Mouse (Mus musculus) ES-Bruce4 (cell line): Measurements from ENCODE around the gene Ppp1r12a. TPM values are rescaled to one million over a fixed set of nuclear protein-coding genes. Genes with fewer than 3 reads are reported as not detected.

ENCODE experiments used
- H3K27ac ChIP-seq: 2 replicates; pipeline ENCODE4 v1.5.1; 2012; ENCODE audit warnings: low read length, inconsistent platforms; ENCODE audit not compliant: insufficient read depth
- H3K27me3 ChIP-seq: 2 replicates; pipeline ENCODE4 v1.6.1; 2012; ENCODE audit warnings: mild to moderate bottlenecking, low read length, inconsistent platforms; ENCODE audit not compliant: control insufficient read depth, poor library complexity, insufficient read depth, severe bottlenecking
- H3K36me3 ChIP-seq: 2 replicates; pipeline ENCODE4 v1.6.1; 2012; ENCODE audit warnings: inconsistent platforms, mild to moderate bottlenecking, low read length, moderate library complexity; ENCODE audit not compliant: control insufficient read depth, poor library complexity, insufficient read depth, severe bottlenecking
- H3K4me1 ChIP-seq: one replicate; pipeline ENCODE4 v1.8.1; 2011; ENCODE audit warnings: low read length; ENCODE audit not compliant: control insufficient read depth, insufficient read depth
- H3K4me3 ChIP-seq: 2 replicates; pipeline ENCODE4 v1.5.1; 2011; ENCODE audit warnings: low read depth, mild to moderate bottlenecking, low read length
- H3K9ac ChIP-seq: 2 replicates; pipeline ENCODE4 v1.6.1; 2012; ENCODE audit warnings: low read depth, mild to moderate bottlenecking, inconsistent platforms; ENCODE audit not compliant: poor library complexity, severe bottlenecking
- H3K9me3 ChIP-seq: replicated peaks from 2 replicates; pipeline ENCODE4 v1.6.1; 2012; ENCODE audit warnings: mild to moderate bottlenecking, low read length, inconsistent platforms; ENCODE audit not compliant: control insufficient read depth, poor library complexity, insufficient read depth, severe bottlenecking
- CTCF ChIP-seq: IDR thresholded peaks from one replicate; pipeline ENCODE4 v1.8.1; 2011; ENCODE audit warnings: low read depth, low read length
- EP300 ChIP-seq: IDR thresholded peaks from 2 replicates; pipeline ENCODE4 v1.6.1; 2011; ENCODE audit warnings: low read depth, low read length; ENCODE audit not compliant: insufficient read depth
- POLR2A ChIP-seq: IDR thresholded peaks from one replicate; pipeline ENCODE4 v1.8.1; 2011; ENCODE audit warnings: low read length; ENCODE audit not compliant: insufficient read depth
- polyA plus RNA-seq: library from polyadenylated mRNA; stranded (reverse); fragments of >200 nt; gene quantifications from 2 replicates; pipeline ENCODE4 v1.2.4, GENCODE M21; 2011; ENCODE audit warnings: low read depth; ENCODE audit not compliant: missing spikeins, insufficient read depth, insufficient read length

Ppp1r12a gene
- polyA plus RNA-seq, 1 experiment = 170 TPM

DNA sequence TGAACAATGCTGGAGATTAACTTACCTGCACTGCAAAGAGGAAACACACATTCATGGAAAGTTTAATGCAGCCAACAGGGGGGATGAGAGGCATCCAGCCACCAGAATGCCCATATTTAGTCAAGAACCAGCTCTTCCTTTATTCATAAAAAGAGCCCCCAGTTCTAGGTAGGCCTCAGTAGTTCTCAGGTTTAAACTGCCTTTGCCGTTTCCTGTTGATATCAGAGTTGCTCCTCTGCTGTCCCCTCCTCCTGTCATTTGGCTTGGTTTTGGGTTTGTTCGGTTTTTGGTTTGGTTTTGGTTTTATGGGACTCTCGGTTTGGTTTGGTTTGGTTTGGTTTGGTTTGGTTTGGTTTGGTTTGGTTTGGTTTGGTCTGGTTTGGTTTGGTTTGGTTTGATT is 32.8 kb upstream of the Ppp1r12a start:
- Histone ChIP-seq H3K9ac (no peak overlapping the region), H3K9me3 (no peaks in the 10 kb centered on the region), H3K4me1 (no peaks in the 10 kb centered on the region), H3K27ac (no peak overlapping the region), H3K4me3 (no peak overlapping the region), H3K36me3 (no peaks in the 10 kb centered on the region), H3K27me3 (no peaks in the 10 kb centered on the region)
- no peak for TF ChIP-seq EP300
- TF ChIP-seq POLR2A = no peak
- no peak for TF ChIP-seq CTCF

DNA sequence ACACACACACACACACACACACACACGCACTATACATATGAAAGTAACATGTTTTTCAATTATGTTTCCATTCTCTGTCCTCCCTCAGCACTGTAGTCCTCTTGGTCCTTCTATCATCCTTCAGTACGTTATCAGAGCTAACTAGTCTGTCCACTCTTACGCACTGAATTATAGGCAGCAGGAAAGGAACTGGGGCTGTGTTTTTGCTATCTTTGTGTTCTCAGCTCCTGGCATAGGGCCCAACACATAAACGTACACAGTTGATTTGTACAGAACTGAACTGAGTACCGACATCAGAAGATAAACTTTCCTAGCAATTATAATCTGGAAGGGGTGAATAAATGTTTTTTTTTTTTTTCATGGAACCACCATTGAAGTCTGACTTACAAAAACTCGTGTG is 30.1 kb upstream of the Ppp1r12a start:
- Histone ChIP-seq H3K36me3 (no peaks in the 10 kb centered on the region), H3K9ac (no peak overlapping the region), H3K27me3 (no peaks in the 10 kb centered on the region), H3K27ac (no peak overlapping the region), H3K9me3 (no peaks in the 10 kb centered on the region), H3K4me3 (no peak overlapping the region), H3K4me1 (no peaks in the 10 kb centered on the region)
- TF ChIP-seq EP300 = no peak
- TF ChIP-seq POLR2A = no peak
- TF ChIP-seq CTCF = no peak

DNA sequence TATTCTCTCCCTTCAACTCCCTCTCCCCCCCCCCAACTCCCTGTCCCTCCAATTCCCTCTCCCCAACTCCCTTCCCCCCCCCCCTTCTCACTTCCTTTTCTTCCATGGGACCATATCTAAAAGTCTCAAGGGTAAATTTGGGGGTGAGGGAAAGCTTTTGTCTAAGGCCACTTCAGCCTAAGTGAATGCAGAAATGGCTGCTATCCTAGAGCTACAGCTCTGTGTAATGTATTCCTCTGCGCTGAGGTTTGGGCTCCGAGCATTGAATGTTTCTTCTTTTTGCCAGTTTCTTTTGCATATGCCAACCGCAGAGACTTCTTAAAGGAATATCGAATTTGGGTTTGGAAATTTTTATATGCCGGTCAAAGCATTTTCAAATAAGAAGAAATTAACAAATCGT is 28.7 kb upstream of the Ppp1r12a start:
- Histone ChIP-seq H3K4me3 (no peak overlapping the region), H3K9me3 (no peaks in the 10 kb centered on the region), H3K27me3 (no peaks in the 10 kb centered on the region), H3K27ac (no peak overlapping the region), H3K36me3 (no peaks in the 10 kb centered on the region), H3K4me1 (no peaks in the 10 kb centered on the region), H3K9ac (no peak overlapping the region)
- no peak for TF ChIP-seq POLR2A
- TF ChIP-seq CTCF = no peak
- no peak for TF ChIP-seq EP300

DNA sequence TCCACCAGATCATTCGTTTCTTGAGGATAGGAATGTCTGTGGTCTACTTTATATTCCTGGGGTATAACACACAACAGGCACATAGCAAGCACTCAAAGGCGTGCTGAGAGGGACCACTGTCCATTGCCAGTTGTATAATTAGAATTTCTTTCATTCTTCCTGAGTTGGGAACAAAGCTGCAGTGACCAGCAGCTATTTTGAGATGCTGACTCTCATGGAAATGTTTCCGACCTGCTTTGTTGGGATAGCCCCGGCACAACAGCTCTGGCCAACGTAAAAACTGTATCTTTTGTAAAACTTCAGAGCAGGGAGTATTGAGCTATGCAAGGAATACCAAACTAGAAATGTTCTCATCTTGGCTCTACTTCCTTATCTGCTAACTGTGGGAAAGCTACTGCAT is 28.2 kb upstream of the Ppp1r12a start:
- Histone ChIP-seq H3K27me3 (no peaks in the 10 kb centered on the region), H3K9me3 (no peaks in the 10 kb centered on the region), H3K27ac (no peak overlapping the region), H3K9ac (no peak overlapping the region), H3K4me1 (no peaks in the 10 kb centered on the region), H3K4me3 (no peak overlapping the region), H3K36me3 (no peaks in the 10 kb centered on the region)
- no peak for TF ChIP-seq EP300

DNA sequence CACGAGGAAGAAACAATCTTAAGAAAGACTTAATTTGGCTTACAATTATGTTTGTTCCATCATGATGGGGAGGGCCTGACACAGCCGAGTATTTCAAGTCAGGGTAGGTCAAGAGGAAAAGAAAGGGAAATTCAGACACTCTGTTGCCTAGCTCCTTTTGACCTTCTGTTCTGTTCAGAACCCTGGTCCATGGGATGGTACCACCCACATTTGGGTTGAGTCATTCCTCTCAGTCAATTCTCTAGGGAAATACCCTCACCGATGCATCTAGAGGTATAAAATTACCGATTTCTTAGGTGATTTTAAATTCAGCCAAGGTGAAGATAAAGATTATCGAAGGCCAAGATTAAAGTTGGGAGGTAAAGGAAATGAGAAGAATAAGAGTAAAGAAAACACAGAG is 23.6 kb upstream of the Ppp1r12a start:
- Histone ChIP-seq H3K4me3 (no peak overlapping the region), H3K27me3 (no peaks in the 10 kb centered on the region), H3K4me1 (no peaks in the 10 kb centered on the region), H3K36me3 (no peaks in the 10 kb centered on the region), H3K9ac (no peak overlapping the region), H3K27ac (no peak overlapping the region), H3K9me3 (no peaks in the 10 kb centered on the region)
- no peak for TF ChIP-seq POLR2A
- TF ChIP-seq EP300 = no peak
- TF ChIP-seq CTCF = no peak

DNA sequence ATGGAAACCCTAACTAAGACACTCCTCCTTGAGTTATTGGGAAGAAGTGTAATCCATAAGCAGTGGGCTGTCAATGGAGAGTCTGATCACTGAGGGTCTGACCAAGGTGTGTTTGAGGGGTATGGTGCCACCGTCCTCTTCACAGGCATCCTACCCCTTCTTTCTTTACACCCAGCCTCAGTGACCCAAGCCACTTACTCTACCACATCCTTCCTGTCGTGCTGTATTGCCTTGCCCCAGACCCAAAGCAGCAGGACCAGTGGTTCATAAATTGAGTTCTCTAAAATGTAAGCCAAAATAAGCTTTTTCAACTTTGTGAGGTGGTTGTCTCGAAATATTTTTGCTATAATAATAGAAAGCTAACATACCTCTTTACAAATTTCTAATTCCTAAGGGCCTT is 22.2 kb upstream of the Ppp1r12a start:
- Histone ChIP-seq H3K9ac (no peak overlapping the region), H3K27me3 (no peaks in the 10 kb centered on the region), H3K36me3 (no peaks in the 10 kb centered on the region), H3K4me1 (no peaks in the 10 kb centered on the region), H3K9me3 (no peaks in the 10 kb centered on the region), H3K4me3 (no peak overlapping the region), H3K27ac (no peak overlapping the region)
- TF ChIP-seq POLR2A (no peak), CTCF (no peak), EP300 (no peak)

DNA sequence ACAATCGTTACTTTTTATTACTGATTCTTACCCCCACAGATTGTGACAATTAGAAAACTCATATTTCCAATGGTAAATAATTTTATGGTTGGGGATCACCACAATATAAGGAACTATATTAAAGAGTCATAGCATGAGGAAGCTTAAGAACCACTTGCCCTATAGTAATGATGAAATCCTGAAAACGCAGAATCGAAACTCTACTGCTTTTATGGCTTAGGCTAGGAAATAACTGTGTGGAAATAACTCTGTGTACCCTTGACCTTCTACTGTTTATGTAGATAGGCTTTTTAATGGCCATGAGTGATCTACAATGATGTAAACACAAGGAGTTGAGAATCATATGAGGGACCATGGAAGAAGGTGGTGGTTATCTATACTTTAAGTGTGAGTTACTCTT is 21.3 kb upstream of the Ppp1r12a start:
- no peak overlapping the region for H3K9ac ChIP-seq
- no peaks in the 10 kb centered on the region for H3K36me3 ChIP-seq
- TF ChIP-seq POLR2A (no peak), CTCF (no peak), EP300 (no peak)
- H3K9me3 ChIP-seq = no peaks in the 10 kb centered on the region
- H3K4me1 ChIP-seq = no peaks in the 10 kb centered on the region
- H3K27ac ChIP-seq = no peak overlapping the region
- no peaks in the 10 kb centered on the region for H3K27me3 ChIP-seq
- no peak overlapping the region for H3K4me3 ChIP-seq
